Mouse (Mus musculus): ENCODE measurements around the gene Cdan1.

Cdan1 gene

DNA sequence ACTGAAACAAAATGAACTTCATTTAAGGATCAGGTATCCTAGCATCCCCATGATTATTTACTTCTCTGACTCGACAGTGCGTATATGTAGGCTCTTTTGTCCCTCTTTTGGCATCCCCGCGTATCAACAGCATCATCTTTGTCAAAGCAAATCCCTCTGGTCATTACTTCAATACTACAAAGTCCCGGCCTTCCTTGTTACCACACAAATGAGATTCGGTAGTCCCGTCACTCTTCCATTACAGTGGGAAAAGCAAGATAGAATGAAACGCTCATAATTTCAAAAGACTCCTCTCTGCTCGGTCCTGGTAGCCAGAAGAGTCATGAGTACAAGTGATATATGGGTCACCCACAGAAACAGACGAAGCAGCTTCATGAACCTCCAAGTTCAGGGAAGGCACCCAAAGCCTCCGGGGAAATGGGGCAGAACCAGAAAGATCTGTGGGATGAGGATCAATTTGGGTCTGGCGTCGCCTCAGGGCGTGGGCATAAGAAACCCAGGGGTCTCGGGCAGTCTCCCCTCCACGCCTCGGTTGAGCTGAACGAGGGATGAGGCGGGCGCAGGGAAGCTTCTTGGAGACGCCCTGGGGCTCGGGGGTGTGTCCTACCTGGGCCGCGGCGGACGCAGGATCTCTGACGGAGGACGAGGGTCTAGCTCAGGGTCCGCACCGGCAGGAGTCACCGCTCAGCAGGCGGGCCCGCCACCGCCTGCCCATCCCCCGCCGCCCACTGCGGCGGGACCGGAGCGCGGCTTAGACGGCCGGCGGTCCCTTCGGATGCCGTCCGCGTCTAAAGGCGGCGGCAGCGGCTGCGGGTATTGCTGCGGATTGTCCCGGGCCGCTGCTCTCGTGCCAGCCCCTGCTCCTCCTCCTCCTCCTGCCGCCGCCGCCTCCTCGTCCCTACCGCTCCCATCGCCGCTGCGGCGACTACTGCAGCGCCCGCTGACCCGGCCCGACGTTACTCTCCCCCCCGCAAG, at the start of gene Cdan1:
Gene Cdan1, minus strand, starts transcription at position 680 of the 975 bp plus-strand sequence.
- peak; percentile 35 to 37 for DNase-seq (ENCODE audit: low spot score in 2 of 2)

DNA sequence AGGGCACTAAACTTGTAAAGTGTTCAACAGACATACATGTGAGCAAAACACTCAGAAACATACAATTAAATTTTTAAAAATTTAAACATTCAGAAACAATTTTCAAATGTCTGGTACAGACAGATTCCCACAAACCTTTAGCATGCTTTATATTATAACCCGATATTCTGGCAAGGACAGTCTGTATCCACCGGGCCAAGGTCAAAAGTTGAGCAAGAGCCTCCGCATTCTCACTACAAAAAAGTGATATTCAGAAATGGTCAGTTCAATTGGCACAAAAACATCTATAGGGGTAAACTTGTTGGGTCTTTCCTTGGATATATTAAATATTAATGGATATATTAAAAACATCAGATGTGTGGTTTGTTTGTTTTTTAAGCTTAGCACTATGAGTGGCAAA, 46.4 kb upstream of the Cdan1 start:
- no peak for DNase-seq (ENCODE audit: low spot score in 2 of 2)

- DNase-seq (ENCODE audit: low spot score in 2 of 2) = no peak
Observed at GRCm38 (mm10) chr2:120887601-120888000, 37.7 kb upstream of the Cdan1 start.

DNA sequence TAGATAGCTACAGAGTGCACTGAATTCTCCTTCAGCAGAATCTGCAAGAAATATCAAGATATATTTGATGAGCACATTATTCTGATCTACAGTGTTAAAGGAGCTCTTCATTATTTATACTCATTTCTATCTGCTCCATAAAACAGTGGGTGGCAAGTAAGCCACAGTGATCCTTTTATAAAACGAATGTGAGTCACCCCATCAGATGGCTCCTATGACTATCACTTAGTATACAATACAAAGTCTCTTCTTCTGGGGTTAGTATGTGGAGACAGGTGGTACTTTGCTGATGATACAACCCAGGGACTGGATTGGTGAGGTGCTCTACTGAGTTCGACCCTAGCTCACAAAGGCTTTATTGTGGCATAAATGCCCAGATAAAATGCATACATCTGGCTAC, 23.3 kb upstream of the Cdan1 start:
- no peak for DNase-seq (ENCODE audit: low spot score in 2 of 2)

DNA sequence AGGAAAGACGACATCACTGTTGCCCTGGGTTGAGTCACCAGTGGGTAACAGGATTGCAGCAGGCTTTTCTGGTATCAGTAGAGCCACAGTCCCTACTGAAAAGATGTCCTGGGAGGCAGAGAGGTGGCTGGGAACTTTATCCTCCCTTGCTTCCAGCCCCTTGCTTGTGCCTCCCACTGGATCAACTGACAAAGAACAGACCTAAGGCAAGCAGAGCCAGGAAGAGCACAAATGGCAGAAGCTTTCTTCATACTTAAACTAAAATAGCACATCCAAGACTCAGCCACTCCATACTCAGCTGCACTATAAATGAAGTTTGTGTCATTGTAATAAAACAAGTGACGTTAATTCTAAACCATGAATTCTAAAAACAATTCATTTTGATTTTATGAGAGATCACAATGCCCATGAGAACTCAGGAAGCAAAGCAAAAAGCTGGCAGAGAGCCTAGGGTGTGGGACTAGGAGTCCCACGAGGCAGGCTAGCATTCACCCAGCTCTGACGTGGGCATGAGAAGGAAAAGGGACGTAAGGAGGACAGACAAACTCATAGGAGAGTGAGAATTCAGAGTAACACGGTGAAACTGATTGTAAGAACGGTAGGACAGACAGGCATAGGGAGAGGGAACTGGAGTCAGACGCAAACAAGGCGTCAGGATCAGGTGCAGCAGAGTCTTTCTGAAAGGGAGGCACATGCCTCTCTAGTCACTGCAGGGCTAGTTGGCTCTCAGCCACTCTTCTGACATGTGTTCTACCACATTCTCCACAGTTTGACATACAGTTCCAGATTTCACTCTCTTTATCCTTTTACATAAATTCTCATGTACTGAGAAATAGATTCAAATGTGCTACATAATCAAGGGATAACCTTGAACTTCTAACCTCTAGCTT, 21.8 kb upstream of the Cdan1 start:
- no peak for DNase-seq (ENCODE audit: low spot score in 2 of 2)

DNA sequence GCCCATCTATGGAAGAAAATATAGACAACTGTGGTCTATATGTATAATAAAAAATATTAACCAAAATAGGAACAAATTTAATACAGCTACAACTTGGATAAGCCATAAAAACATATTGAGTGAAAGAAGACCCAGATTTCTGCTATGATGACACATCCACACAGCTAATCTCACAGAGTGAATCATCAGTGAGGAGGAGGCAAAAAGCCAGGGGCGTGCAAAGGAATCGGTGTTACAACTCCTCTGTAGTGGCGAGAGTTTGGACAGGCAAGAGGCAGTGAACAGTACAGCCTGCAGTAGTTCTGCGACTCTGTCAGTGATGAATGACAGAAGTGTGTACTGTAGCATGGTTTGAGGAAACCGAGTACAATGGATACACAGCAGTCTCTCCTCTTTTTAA, 17.4 kb upstream of the Cdan1 start:
- no peak for DNase-seq (ENCODE audit: low spot score in 2 of 2)

DNA sequence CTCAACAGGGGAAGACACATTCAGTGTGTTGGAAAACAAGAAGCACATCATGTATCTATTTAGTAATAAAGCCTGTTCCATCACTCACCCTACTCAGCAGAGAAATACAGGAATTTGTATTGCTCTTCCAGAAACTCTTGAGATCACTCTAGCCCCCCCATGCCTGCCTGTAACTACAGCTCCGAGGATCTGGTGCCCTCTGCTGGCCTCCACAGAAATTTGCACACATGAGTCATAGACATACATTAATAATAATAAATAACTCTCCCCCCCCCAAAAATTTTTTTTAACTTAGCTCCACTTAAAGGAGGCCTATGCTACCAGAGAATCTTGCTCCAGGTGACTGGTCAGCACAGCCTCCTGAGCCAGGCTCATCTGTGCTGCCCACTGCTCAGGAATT, 16.6 kb upstream of the Cdan1 start:
- DNase-seq (ENCODE audit: low spot score in 2 of 2) = no peak

- DNase-seq (ENCODE audit: low spot score in 2 of 2) = no peak
Observed at GRCm38 (mm10) chr2:120863389-120863788, 13.5 kb upstream of the Cdan1 start.

DNA sequence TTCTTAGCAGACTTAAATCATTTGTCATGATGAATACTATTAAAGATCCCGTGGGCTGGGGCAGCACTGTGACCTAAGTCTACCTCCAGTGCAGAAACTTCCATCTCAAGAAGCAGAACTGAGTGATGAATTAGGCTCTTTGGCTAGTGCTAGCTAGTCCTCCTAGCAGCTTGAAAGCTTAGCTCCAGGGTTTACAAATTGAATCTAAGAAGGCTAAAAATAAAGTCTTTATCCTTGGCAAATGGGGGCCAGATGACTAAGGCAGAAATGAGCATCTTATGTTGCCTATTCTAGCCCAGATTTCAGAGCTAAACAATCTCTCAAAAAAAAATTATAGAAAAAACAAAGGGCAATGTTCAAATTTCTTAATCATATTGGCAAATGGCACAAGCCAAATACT, 10.8 kb upstream of the Cdan1 start:
- DNase-seq (ENCODE audit: low spot score in 2 of 2) = no peak

GRCm38 (mm10) chr2:120858131-120858530, 8.2 kb upstream of the Cdan1 start:
- no peak for DNase-seq (ENCODE audit: low spot score in 2 of 2)

DNA sequence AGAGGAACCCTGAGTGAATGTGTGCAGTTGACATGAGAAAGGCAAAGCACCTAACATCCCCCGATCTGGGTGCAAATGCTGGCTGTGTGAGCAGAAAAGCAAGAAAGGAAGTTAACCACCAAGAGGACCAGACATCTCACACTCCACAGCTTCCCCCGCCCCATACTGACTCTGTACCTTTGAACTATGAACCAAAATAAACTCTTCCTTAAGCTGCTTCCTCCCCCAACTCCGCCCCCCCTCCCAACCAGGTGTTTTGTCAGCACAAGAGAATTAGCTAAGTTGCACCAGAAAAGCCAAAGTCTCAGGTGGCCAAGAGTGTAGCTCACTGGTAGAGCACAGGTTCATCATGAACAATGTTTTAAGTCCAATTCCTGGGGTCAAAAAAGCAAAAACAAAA, 3.2 kb upstream of the Cdan1 start:
- DNase-seq (ENCODE audit: low spot score in 2 of 2) = no peak

DNA sequence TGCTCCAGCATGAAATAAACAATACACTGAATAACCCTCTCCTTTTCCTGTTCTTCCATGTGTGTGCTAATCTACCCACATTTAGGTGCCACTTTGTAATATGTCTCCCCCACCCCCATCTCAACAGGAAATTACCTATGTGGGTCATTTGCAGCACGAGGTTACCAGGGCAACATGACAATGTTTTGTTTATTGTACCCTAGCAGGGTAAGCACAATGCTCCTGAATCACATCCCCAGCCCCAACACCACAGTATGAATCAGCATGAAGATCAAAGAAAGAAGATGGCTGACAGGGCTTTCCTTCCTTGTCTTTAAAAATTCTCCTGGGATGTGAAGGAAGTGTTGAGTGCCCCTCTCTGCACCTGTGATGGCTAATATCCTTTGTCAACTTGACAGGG, 2.7 kb upstream of the Cdan1 start:
- DNase-seq (ENCODE audit: low spot score in 2 of 2) = no peak

- peak; percentile 96 to 97 for DNase-seq (ENCODE audit: low spot score in 2 of 2)
Observed at GRCm38 (mm10) chr2:120850424-120851082, 625 bp upstream of the Cdan1 start, which contains the start of gene Ttbk2. Ttbk2 (minus strand) TSS chr2:120850604.

DNA sequence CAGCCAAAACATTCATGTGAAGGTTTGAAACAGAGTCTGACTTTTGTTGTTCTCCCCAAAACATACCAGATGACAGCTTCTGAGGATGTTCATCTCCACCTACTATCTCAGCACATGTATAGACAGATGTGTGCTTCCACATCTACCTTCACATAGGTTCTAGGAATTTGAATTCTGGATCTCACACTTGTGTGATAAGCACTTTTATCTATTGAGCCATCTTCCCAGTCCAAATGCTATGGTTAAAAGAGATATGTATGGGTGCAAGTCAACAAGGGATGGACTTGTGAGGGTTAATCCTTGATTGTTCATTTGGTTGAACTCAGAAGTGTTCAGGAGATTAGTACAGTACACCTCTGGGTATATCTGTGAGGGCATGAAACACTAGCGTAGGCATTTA, 4.6 kb downstream of the Cdan1 start:
- no peak for DNase-seq (ENCODE audit: low spot score in 2 of 2)

- DNase-seq (ENCODE audit: low spot score in 2 of 2) = no peak
Observed at GRCm38 (mm10) chr2:120843990-120844389, 5.9 kb downstream of the Cdan1 start.

GRCm38 (mm10) chr2:120841211-120841610, 8.7 kb downstream of the Cdan1 start:
- no peak for DNase-seq (ENCODE audit: low spot score in 2 of 2)

GRCm38 (mm10) chr2:120835167-120835566, 14.8 kb downstream of the Cdan1 start:
- no peak for DNase-seq (ENCODE audit: low spot score in 2 of 2)

- no peak for DNase-seq (ENCODE audit: low spot score in 2 of 2)
Observed at GRCm38 (mm10) chr2:120826936-120827638, 22.8 kb downstream of the Cdan1 start.

GRCm38 (mm10) chr2:120770265-120770935, 79.5 kb downstream of the Cdan1 start:
- no peak for DNase-seq (ENCODE audit: low spot score in 2 of 2)

GRCm38 (mm10) chr2:120761922-120762321, 88.0 kb downstream of the Cdan1 start:
- no peak for DNase-seq (ENCODE audit: low spot score in 2 of 2)

GRCm38 (mm10) chr2:120748041-120748440, 101.9 kb downstream of the Cdan1 start:
- DNase-seq (ENCODE audit: low spot score in 2 of 2) = no peak
